Mouse (Mus musculus) brain, embryonic 14.5 days (tissue): ENCODE measurements around the gene Ube3a.

Experiments used
- CTCF ChIP-seq: fragments of 200-500 bp; IDR thresholded peaks from 2 replicates; pipeline ENCODE4 v1.5.1; 2012; ENCODE audit warnings: inconsistent platforms, mild to moderate bottlenecking, moderate library complexity, borderline replicate concordance; ENCODE audit not compliant: insufficient read depth, insufficient read length; ENCODE audit errors: extremely low read depth
- POLR2A ChIP-seq: fragments of 200-500 bp; IDR thresholded peaks from 2 replicates; pipeline ENCODE4 v1.6.1; 2012; ENCODE audit warnings: mild to moderate bottlenecking, inconsistent platforms, borderline replicate concordance; ENCODE audit not compliant: poor library complexity, insufficient read depth, insufficient read length, severe bottlenecking; ENCODE audit errors: extremely low read depth

DNA sequence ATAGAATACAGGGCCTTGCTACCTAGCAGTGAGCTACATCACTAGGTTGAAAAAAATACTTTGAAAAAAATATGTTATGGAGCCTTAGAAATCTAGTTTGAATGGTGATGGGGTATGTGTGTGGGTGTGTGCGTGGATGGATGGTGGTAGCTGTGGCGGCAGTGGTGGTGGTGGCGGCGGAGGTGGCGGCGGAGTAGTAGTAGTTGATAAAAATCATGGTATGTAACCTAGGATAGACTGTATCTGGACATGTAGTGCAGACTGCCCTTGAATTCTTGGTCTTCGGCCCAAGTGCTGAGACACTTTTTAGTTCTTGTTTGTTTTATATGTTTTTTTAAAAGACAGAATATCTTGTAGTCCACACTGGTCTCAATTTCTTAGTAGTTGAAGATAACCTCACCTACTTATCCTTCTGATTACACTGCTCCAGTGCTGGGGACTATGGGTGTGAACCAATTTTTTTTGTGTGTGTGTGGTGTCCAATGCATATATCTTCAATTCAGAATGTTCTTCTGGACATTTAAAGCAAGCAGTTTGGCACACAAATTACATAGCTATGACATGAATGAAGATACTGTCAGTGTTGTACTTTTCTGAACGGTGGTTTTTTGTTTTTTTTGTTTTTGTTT lies 6.3 kb downstream of the Ube3a start:
- TF ChIP-seq CTCF (no peak), POLR2A (no peak)
